Mouse (Mus musculus): Measurements from ENCODE around the gene Gfi1. TPM values are rescaled to one million over a fixed set of nuclear protein-coding genes. Genes with fewer than 3 reads are reported as not detected.

The Gfi1 gene
- polyA plus RNA-seq, 1 experiment from 2014 or later: not detected

GRCm38 (mm10) chr5:107727007-107727402 lies 1.2 kb upstream of the Gfi1 start:
- DNase-seq (ENCODE audit: low spot score): no peak
- no peak overlapping the region; the same call in 1 of the 2 replicates for H3K4me2 ChIP-seq (ENCODE audit: low read depth, low read length)
- H3K4me3 ChIP-seq (ENCODE audit: low read depth, low read length): peak overlapping the region; percentile 27; the same call in 1 of the 2 replicates
- H3K27me3 ChIP-seq (ENCODE audit: control insufficient read depth, insufficient read depth, low read length): peaks cover 58% of the 10 kb centered on the region
- H3K9ac ChIP-seq (replicated peaks; ENCODE audit: low read length): no peak overlapping the region
- H3K4me1 ChIP-seq (ENCODE audit: control insufficient read depth, insufficient read depth, low read length): peaks cover 21% of the 10 kb centered on the region
- H3K27ac ChIP-seq (replicated peaks; ENCODE audit: low read depth, low read length): no peak overlapping the region
- 15% methylated on average over 12 of the region's 12 CpGs for whole genome bisulfite sequencing
- no peak for ATAC-seq (replicated peaks; ENCODE audit: insufficient number of reproducible peaks, low FRiP score, low TSS enrichment, low read depth)
- no peaks in the 10 kb centered on the region for H3K9me3 ChIP-seq (replicated peaks; ENCODE audit: control insufficient read depth, low read length)
- no peaks in the 10 kb centered on the region for H3K36me3 ChIP-seq (replicated peaks; ENCODE audit: control insufficient read depth, insufficient read depth, low read depth, low read length)

- H3K4me3 ChIP-seq (ENCODE audit: low read depth, low read length): peak overlapping the region; percentile 27
- DNase-seq (ENCODE audit: low spot score): peak; percentile 12
- peak overlapping the region; percentile 41 for H3K4me2 ChIP-seq (ENCODE audit: low read depth, low read length)
- no peaks in the 10 kb centered on the region for H3K9me3 ChIP-seq (replicated peaks; ENCODE audit: control insufficient read depth, low read length)
- ATAC-seq (replicated peaks; ENCODE audit: insufficient number of reproducible peaks, low FRiP score, low TSS enrichment, low read depth): no peak
- under 1% methylated on average over 57 of the region's 57 CpGs for WGBS
- H3K9ac ChIP-seq (replicated peaks; ENCODE audit: low read length): no peak overlapping the region
- H3K36me3 ChIP-seq (replicated peaks; ENCODE audit: control insufficient read depth, insufficient read depth, low read depth, low read length): no peaks in the 10 kb centered on the region
- peaks cover 64% of the 10 kb centered on the region for H3K27me3 ChIP-seq (ENCODE audit: control insufficient read depth, insufficient read depth, low read length)
- H3K4me1 ChIP-seq (ENCODE audit: control insufficient read depth, insufficient read depth, low read length): peaks cover 21% of the 10 kb centered on the region
- no peak overlapping the region for H3K27ac ChIP-seq (replicated peaks; ENCODE audit: low read depth, low read length)
Observed at GRCm38 (mm10) chr5:107726281-107727006, 608 bp upstream of the Gfi1 start.

GRCm38 (mm10) chr5:107724661-107725434 lies 988 bp downstream of the Gfi1 start:
- WGBS: under 1% methylated on average over 52 of the region's 52 CpGs
- peak; percentile 37 for DNase-seq (ENCODE audit: low spot score)
- H3K9me3 ChIP-seq (replicated peaks; ENCODE audit: control insufficient read depth, low read length): no peaks in the 10 kb centered on the region
- ATAC-seq (replicated peaks; ENCODE audit: insufficient number of reproducible peaks, low FRiP score, low TSS enrichment, low read depth): peak; percentile 43
- no peak overlapping the region for H3K9ac ChIP-seq (replicated peaks; ENCODE audit: low read length)
- H3K4me3 ChIP-seq (ENCODE audit: low read depth, low read length): peak overlapping the region; percentile 15
- H3K27ac ChIP-seq (replicated peaks; ENCODE audit: low read depth, low read length): no peak overlapping the region
- H3K36me3 ChIP-seq (replicated peaks; ENCODE audit: control insufficient read depth, insufficient read depth, low read depth, low read length): no peaks in the 10 kb centered on the region
- peaks cover 21% of the 10 kb centered on the region for H3K4me1 ChIP-seq (ENCODE audit: control insufficient read depth, insufficient read depth, low read length)
- H3K27me3 ChIP-seq (ENCODE audit: control insufficient read depth, insufficient read depth, low read length): peaks cover 75% of the 10 kb centered on the region
- H3K4me2 ChIP-seq (ENCODE audit: low read depth, low read length): peak overlapping the region; percentile 34

- H3K4me1 ChIP-seq (ENCODE audit: control insufficient read depth, insufficient read depth, low read length): peaks cover 21% of the 10 kb centered on the region
Observed at GRCm38 (mm10) chr5:107723541-107724511, 2.0 kb downstream of the Gfi1 start.

GRCm38 (mm10) chr5:107722661-107723532 lies 2.9 kb downstream of the Gfi1 start:
- WGBS: under 1% methylated on average over 34 of the region's 34 CpGs
- H3K9me3 ChIP-seq (replicated peaks; ENCODE audit: control insufficient read depth, low read length): no peaks in the 10 kb centered on the region
- H3K9ac ChIP-seq (replicated peaks; ENCODE audit: low read length): no peak overlapping the region
- peak overlapping the region; percentile 31 for H3K4me2 ChIP-seq (ENCODE audit: low read depth, low read length)
- H3K4me1 ChIP-seq (ENCODE audit: control insufficient read depth, insufficient read depth, low read length): peaks cover 21% of the 10 kb centered on the region
- no peak overlapping the region for H3K27ac ChIP-seq (replicated peaks; ENCODE audit: low read depth, low read length)
- DNase-seq (ENCODE audit: low spot score): peak; percentile 23
- H3K36me3 ChIP-seq (replicated peaks; ENCODE audit: control insufficient read depth, insufficient read depth, low read depth, low read length): no peaks in the 10 kb centered on the region
- H3K4me3 ChIP-seq (ENCODE audit: low read depth, low read length): 0 out of 2 replicates have a peak overlapping the region, but pooled peaks have one; percentile 10
- no peak for ATAC-seq (replicated peaks; ENCODE audit: insufficient number of reproducible peaks, low FRiP score, low TSS enrichment, low read depth)
- H3K27me3 ChIP-seq (ENCODE audit: control insufficient read depth, insufficient read depth, low read length): peaks cover 78% of the 10 kb centered on the region

More at GRCm38 (mm10) chr5:107723541-107724511, 2.0 kb downstream of the Gfi1 start:
- H3K9me3 ChIP-seq (replicated peaks; ENCODE audit: control insufficient read depth, low read length): no peaks in the 10 kb centered on the region
- H3K4me2 ChIP-seq (ENCODE audit: low read depth, low read length): peak overlapping the region; percentile 31
- 0 out of 2 replicates have a peak overlapping the region, but pooled peaks have one; percentile 10 for H3K4me3 ChIP-seq (ENCODE audit: low read depth, low read length)
- DNase-seq (ENCODE audit: low spot score) (peak; percentile 25), ATAC-seq (replicated peaks; ENCODE audit: insufficient number of reproducible peaks, low FRiP score, low TSS enrichment, low read depth) (no peak)
- H3K27me3 ChIP-seq (ENCODE audit: control insufficient read depth, insufficient read depth, low read length): peaks cover 84% of the 10 kb centered on the region
- no peak overlapping the region for H3K27ac ChIP-seq (replicated peaks; ENCODE audit: low read depth, low read length)
- under 1% methylated on average over 49 of the region's 49 CpGs for WGBS
- H3K36me3 ChIP-seq (replicated peaks; ENCODE audit: control insufficient read depth, insufficient read depth, low read depth, low read length): no peaks in the 10 kb centered on the region
- no peak overlapping the region for H3K9ac ChIP-seq (replicated peaks; ENCODE audit: low read length)

- DNase-seq (ENCODE audit: low spot score): peak; percentile 51
- ATAC-seq (replicated peaks; ENCODE audit: insufficient number of reproducible peaks, low FRiP score, low TSS enrichment, low read depth): no peak
- Histone ChIP-seq H3K9ac (replicated peaks; ENCODE audit: low read length) (no peak overlapping the region), H3K4me1 (ENCODE audit: control insufficient read depth, insufficient read depth, low read length) (peaks cover 18% of the 10 kb centered on the region), H3K36me3 (replicated peaks; ENCODE audit: control insufficient read depth, insufficient read depth, low read depth, low read length) (no peaks in the 10 kb centered on the region), H3K27ac (replicated peaks; ENCODE audit: low read depth, low read length) (no peak overlapping the region), H3K9me3 (replicated peaks; ENCODE audit: control insufficient read depth, low read length) (no peaks in the 10 kb centered on the region), H3K4me2 (ENCODE audit: low read depth, low read length) (peak overlapping the region; percentile 48), H3K4me3 (ENCODE audit: low read depth, low read length) (peak overlapping the region; percentile 29), H3K27me3 (ENCODE audit: control insufficient read depth, insufficient read depth, low read length) (peaks cover 83% of the 10 kb centered on the region)
- 2% methylated on average over 33 of the region's 33 CpGs for WGBS
Observed at GRCm38 (mm10) chr5:107721638-107722011, 4.2 kb downstream of the Gfi1 start.

Data from embryonic facial prominence, embryonic 11.5 days (tissue).